Mouse (Mus musculus) G1E (cell line): ENCODE results near the gene Mon2.

Source experiments
- CTCF ChIP-seq: IDR thresholded peaks from 2 replicates; pipeline ENCODE4 v1.5.1; 2012; ENCODE audit warnings: low read depth, low read length, inconsistent platforms, mixed read lengths
- GATA1 ChIP-seq: IDR thresholded peaks from 2 replicates; pipeline ENCODE4 v1.6.1; 2012; ENCODE audit warnings: borderline replicate concordance, low read length, inconsistent platforms, mixed read lengths
- GATA2 ChIP-seq: IDR thresholded peaks from 2 replicates; pipeline ENCODE4 v1.6.1; 2012; ENCODE audit warnings: low read depth, low read length, inconsistent platforms, borderline replicate concordance
- POLR2AphosphoS5 ChIP-seq: IDR thresholded peaks from 2 replicates; pipeline ENCODE4 v1.6.1; 2012; ENCODE audit warnings: low read depth, low read length, inconsistent platforms; ENCODE audit not compliant: insufficient replicate concordance
- TAL1 ChIP-seq: conservative IDR thresholded peaks from 2 replicates; pipeline ENCODE4 v1.6.1; 2012; ENCODE audit warnings: low read depth, low read length, inconsistent platforms, mixed read lengths

GRCm38 (mm10) chr10:122970188-122970587 is 106.1 kb downstream of the Mon2 start:
- TF ChIP-seq POLR2AphosphoS5: no peak
- TF ChIP-seq GATA1: no peak
- TF ChIP-seq CTCF: no peak
- TF ChIP-seq TAL1: no peak
- no peak for TF ChIP-seq GATA2
